In genomic region chr1:171815545-171816439, GRCm38 (mm10) we compare ENCODE assay signal across 8 mouse cellular contexts. TPM values are rescaled to one million over a fixed set of nuclear protein-coding genes. Genes with fewer than 3 reads are reported as not detected.
DNase-seq lines count a peak whose midpoint lies in the region; ATAC-seq and TF ChIP-seq lines count a peak whose summit lies in the region.

No protein-coding gene starts in this region.

- H3K4me2 ChIP-seq in embryonic facial prominence, embryonic 11.5 days (ENCODE audit: low read depth, low read length), result no peak overlapping the region
- no peak overlapping the region for H3K4me2 ChIP-seq in hindbrain, embryonic 13.5 days
- no peak overlapping the region for H3K4me2 ChIP-seq in limb, embryonic 12.5 days
- H3K4me2 ChIP-seq in midbrain, embryonic 16.5 days (ENCODE audit: low read length), result no peak overlapping the region

- TF ChIP-seq POLR2A in kidney, adult 2 months (IDR thresholded peaks at IDR 0.05; ENCODE audit: low read depth, low read length), result no peak

- no peak overlapping the region for H3K4me3 ChIP-seq in kidney, adult 2 months (ENCODE audit: insufficient read depth, low read depth, low read length)
- H3K4me3 ChIP-seq in embryonic facial prominence, embryonic 11.5 days (ENCODE audit: low read depth, low read length), result no peak overlapping the region
- H3K4me3 ChIP-seq in hindbrain, embryonic 13.5 days, result no peak overlapping the region
- no peak overlapping the region for H3K4me3 ChIP-seq in limb, embryonic 12.5 days (replicated peaks)
- no peak overlapping the region for H3K4me3 ChIP-seq in midbrain, embryonic 16.5 days (ENCODE audit: low read depth, low read length)

- no peak overlapping the region for H3K27ac ChIP-seq in kidney, adult 2 months (ENCODE audit: insufficient read depth, low read depth, low read length)
- no peak overlapping the region for H3K27ac ChIP-seq in embryonic facial prominence, embryonic 11.5 days (replicated peaks; ENCODE audit: low read depth, low read length)
- H3K27ac ChIP-seq in hindbrain, embryonic 13.5 days, result no peak overlapping the region
- no peak overlapping the region for H3K27ac ChIP-seq in limb, embryonic 12.5 days
- no peak overlapping the region for H3K27ac ChIP-seq in midbrain, embryonic 16.5 days (ENCODE audit: low read length)

- H3K36me3 ChIP-seq in kidney, adult 2 months (ENCODE audit: control insufficient read depth, insufficient read depth, low read length), result no peaks in the 10 kb centered on the region
- no peaks in the 10 kb centered on the region for H3K36me3 ChIP-seq in embryonic facial prominence, embryonic 11.5 days (replicated peaks; ENCODE audit: control insufficient read depth, insufficient read depth, low read depth, low read length)
- no peaks in the 10 kb centered on the region for H3K36me3 ChIP-seq in hindbrain, embryonic 13.5 days
- no peaks in the 10 kb centered on the region for H3K36me3 ChIP-seq in limb, embryonic 12.5 days
- no peaks in the 10 kb centered on the region for H3K36me3 ChIP-seq in midbrain, embryonic 16.5 days (ENCODE audit: control insufficient read depth, insufficient read depth, low read length)

- WGBS in kidney, adult 2 months, result 10% methylated on average over 8 of the region's 8 CpGs
- WGBS in embryonic facial prominence, embryonic 11.5 days, result 17% methylated on average over 8 of the region's 8 CpGs
- WGBS in hindbrain, embryonic 13.5 days, result 14% methylated on average over 8 of the region's 8 CpGs
- WGBS in limb, embryonic 12.5 days, result 18% methylated on average over 8 of the region's 8 CpGs
- WGBS in midbrain, embryonic 16.5 days, result 11% methylated on average over 8 of the region's 8 CpGs

- peak; percentile 48 for TF ChIP-seq CTCF in kidney, adult 2 months (conservative IDR thresholded peaks at IDR 0.05; ENCODE audit: insufficient read depth, insufficient read length, low read depth, low read length)

- no peaks in the 10 kb centered on the region for H3K27me3 ChIP-seq in kidney, adult 2 months (replicated peaks; ENCODE audit: control insufficient read depth, insufficient read depth, low read length)
- no peaks in the 10 kb centered on the region for H3K27me3 ChIP-seq in embryonic facial prominence, embryonic 11.5 days (ENCODE audit: control insufficient read depth, insufficient read depth, low read length)
- H3K27me3 ChIP-seq in hindbrain, embryonic 13.5 days, result no peaks in the 10 kb centered on the region
- no peaks in the 10 kb centered on the region for H3K27me3 ChIP-seq in limb, embryonic 12.5 days
- no peaks in the 10 kb centered on the region for H3K27me3 ChIP-seq in midbrain, embryonic 16.5 days (ENCODE audit: control insufficient read depth, insufficient read depth, low read depth, low read length)

- intact Hi-C loops in gastrocnemius, postnatal 36 days (cut with DNase I), result no loop called here

- H3K9me3 ChIP-seq in embryonic facial prominence, embryonic 11.5 days (replicated peaks; ENCODE audit: control insufficient read depth, low read length), result no peaks in the 10 kb centered on the region
- no peaks in the 10 kb centered on the region for H3K9me3 ChIP-seq in hindbrain, embryonic 13.5 days
- no peaks in the 10 kb centered on the region for H3K9me3 ChIP-seq in limb, embryonic 12.5 days
- H3K9me3 ChIP-seq in midbrain, embryonic 16.5 days (replicated peaks; ENCODE audit: control insufficient read depth, low read length, poor library complexity, severe bottlenecking), result no peaks in the 10 kb centered on the region

- H3K9ac ChIP-seq in embryonic facial prominence, embryonic 11.5 days (replicated peaks; ENCODE audit: low read length), result no peak overlapping the region
- no peak overlapping the region for H3K9ac ChIP-seq in hindbrain, embryonic 13.5 days
- no peak overlapping the region for H3K9ac ChIP-seq in limb, embryonic 12.5 days (replicated peaks)
- H3K9ac ChIP-seq in midbrain, embryonic 16.5 days (ENCODE audit: low read depth, low read length), result no peak overlapping the region

- ATAC-seq in embryonic facial prominence, embryonic 11.5 days (replicated peaks; ENCODE audit: insufficient number of reproducible peaks, low FRiP score, low TSS enrichment, low read depth), result peak; percentile 72
- ATAC-seq in hindbrain, embryonic 13.5 days (ENCODE audit: low FRiP score), result peak; percentile 94
- peak; percentile 87 for ATAC-seq in limb, embryonic 12.5 days (ENCODE audit: insufficient number of reproducible peaks, insufficient read depth, low FRiP score, low TSS enrichment, low read depth)
- ATAC-seq in midbrain, embryonic 16.5 days, result peak; percentile 100

- no peaks in the 10 kb centered on the region for H3K4me1 ChIP-seq in kidney, adult 2 months (ENCODE audit: control insufficient read depth, insufficient read depth, low read length)
- no peaks in the 10 kb centered on the region for H3K4me1 ChIP-seq in embryonic facial prominence, embryonic 11.5 days (ENCODE audit: control insufficient read depth, insufficient read depth, low read length)
- H3K4me1 ChIP-seq in hindbrain, embryonic 13.5 days (replicated peaks), result no peaks in the 10 kb centered on the region
- H3K4me1 ChIP-seq in limb, embryonic 12.5 days (replicated peaks), result no peaks in the 10 kb centered on the region
- no peaks in the 10 kb centered on the region for H3K4me1 ChIP-seq in midbrain, embryonic 16.5 days (ENCODE audit: control insufficient read depth, insufficient read depth, low read length)

- DNase-seq in kidney, adult 2 months, result peak; percentile 48
- no peak for DNase-seq in kidney, adult 18-20 months
- peak; percentile 76 for DNase-seq in NIH3T3 (ENCODE audit: low read depth)
- DNase-seq in embryonic facial prominence, embryonic 11.5 days (ENCODE audit: low spot score), result peak; percentile 80
- DNase-seq in gastrocnemius, postnatal 36 days, result no peak

RNA-seq across cellular contexts. Expression of gene Cd84, which starts 23.7 kb away (rescaled TPM):
- 0.30 and 0.92 TPM in 2 replicates for polyA plus RNA-seq in kidney, adult 2 months (2012; rRNA removed)
- polyA plus RNA-seq in embryonic facial prominence, embryonic 11.5 days (2014; fragmentation: Nextera tagmentation; extraction: Ambion mirVana), result 0.35 and 0.66 TPM in 2 replicates
- polyA plus RNA-seq in hindbrain, embryonic 13.5 days (2015; fragmentation: Nextera tagmentation; extraction: Ambion mirVana), result 0.89 and 1.1 TPM in 2 replicates
- polyA plus RNA-seq in limb, embryonic 12.5 days (2016; fragmentation: Nextera tagmentation; extraction: Ambion mirVana), result 0.90 and 0.99 TPM in 2 replicates
- 0.80 and 1.0 TPM in 2 replicates for polyA plus RNA-seq in midbrain, embryonic 16.5 days (2015; fragmentation: Nextera tagmentation; extraction: Ambion mirVana)
- 1 to 10 TPM in 1 of 2 experiments, under 1 TPM in 1; 0.97 to 1.1 TPM for total RNA-seq in gastrocnemius, postnatal 36 days (2021)

RNA-seq across cellular contexts. Expression of gene Slamf1, which starts 48.9 kb away (rescaled TPM):
- polyA plus RNA-seq in kidney, adult 2 months (2012; rRNA removed), result 0.03 and 0.28 TPM in 2 replicates
- 0.28 and 0.35 TPM in 2 replicates for polyA plus RNA-seq in embryonic facial prominence, embryonic 11.5 days (2014; fragmentation: Nextera tagmentation; extraction: Ambion mirVana)
- 0.12 and 0.40 TPM in 2 replicates for polyA plus RNA-seq in hindbrain, embryonic 13.5 days (2015; fragmentation: Nextera tagmentation; extraction: Ambion mirVana)
- polyA plus RNA-seq in limb, embryonic 12.5 days (2016; fragmentation: Nextera tagmentation; extraction: Ambion mirVana), result 0.18 and 0.35 TPM in 2 replicates
- polyA plus RNA-seq in midbrain, embryonic 16.5 days (2015; fragmentation: Nextera tagmentation; extraction: Ambion mirVana), result 0.16 and 0.19 TPM in 2 replicates
- total RNA-seq in gastrocnemius, postnatal 36 days (2021), result under 1 TPM in 1 of 2 experiments, not detected in 1; 0.18 TPM

Comparison
In these comparisons a context has a peak if more than half of its experiments do, and no peak if none do; other contexts are left out.
1. DNase-seq: peak in kidney, adult 2 months (single experiment), NIH3T3 (single experiment) and embryonic facial prominence, embryonic 11.5 days (single experiment); none in kidney, adult 18-20 months (single experiment) and gastrocnemius, postnatal 36 days (0 of 2).
2. Peak in every context shown above with its lines, with median percentiles within 50 percentile points of each other: ATAC-seq.